Mouse (Mus musculus) lung, postnatal 4 days (tissue): ENCODE data around the gene Rap2a.

ENCODE experiments used
- DNase-seq, 2 experiments: peaks; one replicate each; pipeline ENCODE4 v3.0.0; 2021

Rap2a gene

GRCm38 (mm10) chr14:120477982-120478568 is at the start of gene Rap2a:
TSS of gene Rap2a (plus strand) at chr14:120478444.
- peak; percentile 97 to 99 for DNase-seq

- no peak for DNase-seq
These were observed 49.7 kb upstream of the Rap2a start for GRCm38 (mm10) chr14:120428497-120428896.

- DNase-seq = no peak
These were observed 45.5 kb upstream of the Rap2a start for GRCm38 (mm10) chr14:120432773-120433172.

GRCm38 (mm10) chr14:120433931-120434398 is 44.3 kb upstream of the Rap2a start:
- no peak for DNase-seq

GRCm38 (mm10) chr14:120434831-120435230 is 43.4 kb upstream of the Rap2a start:
- no peak for DNase-seq

- DNase-seq = no peak
These were observed 37.5 kb upstream of the Rap2a start for GRCm38 (mm10) chr14:120440716-120441115.

- no peak for DNase-seq
These were observed 37.0 kb upstream of the Rap2a start for GRCm38 (mm10) chr14:120441256-120441655.

GRCm38 (mm10) chr14:120441836-120442235 is 36.4 kb upstream of the Rap2a start:
- no peak for DNase-seq

- DNase-seq = no peak
These were observed 24.0 kb upstream of the Rap2a start for GRCm38 (mm10) chr14:120454221-120454620.

GRCm38 (mm10) chr14:120463938-120464727 is 14.1 kb upstream of the Rap2a start:
- DNase-seq = no peak

- no peak for DNase-seq
These were observed 11.4 kb upstream of the Rap2a start for GRCm38 (mm10) chr14:120466816-120467215.

GRCm38 (mm10) chr14:120469126-120469790 is 9.0 kb upstream of the Rap2a start:
- no peak for DNase-seq

- no peak for DNase-seq
These were observed 2.0 kb upstream of the Rap2a start for GRCm38 (mm10) chr14:120476186-120476697.

GRCm38 (mm10) chr14:120477288-120477981 is 809 bp upstream of the Rap2a start:
- peak; percentile 98 to 99 for DNase-seq

- DNase-seq = no peak
These were observed 547 bp downstream of the Rap2a start for GRCm38 (mm10) chr14:120478641-120479341.

GRCm38 (mm10) chr14:120480341-120480900 is 2.2 kb downstream of the Rap2a start:
- DNase-seq = no peak

GRCm38 (mm10) chr14:120480927-120481326 is 2.7 kb downstream of the Rap2a start:
- DNase-seq = no peak

- DNase-seq = no peak
These were observed 6.3 kb downstream of the Rap2a start for GRCm38 (mm10) chr14:120484561-120484960.

- DNase-seq = no peak
These were observed 18.0 kb downstream of the Rap2a start for GRCm38 (mm10) chr14:120496284-120496683.

GRCm38 (mm10) chr14:120496827-120497226 is 18.6 kb downstream of the Rap2a start:
- no peak for DNase-seq

- no peak for DNase-seq
These were observed 20.9 kb downstream of the Rap2a start for GRCm38 (mm10) chr14:120499096-120499495.

- DNase-seq = no peak
These were observed 21.4 kb downstream of the Rap2a start for GRCm38 (mm10) chr14:120499601-120500000.
